Mouse (Mus musculus) hindbrain, embryonic 14.5 days (tissue): ENCODE data around the gene Sh3gl2. TPM values are rescaled to one million over a fixed set of nuclear protein-coding genes. Genes with fewer than 3 reads are reported as not detected.

Experiments used
- ATAC-seq: fragments of 200-750 bp; cut with Nextera tagmentation; 2 replicates; pipeline ENCODE4 v1.8.0; 2017; ENCODE audit warnings: moderate number of reproducible peaks, mild to moderate bottlenecking, moderate TSS enrichment, moderate library complexity; ENCODE audit not compliant: low FRiP score
- DNase-seq: peaks from one replicate; pipeline ENCODE4 v3.0.0-alpha.2; 2015; ENCODE audit warnings: low spot score
- H3K27ac ChIP-seq: fragments of 300-500 bp; sonication (generic); 2 replicates; pipeline ENCODE4 v1.5.1; 2014; ENCODE audit warnings: mild to moderate bottlenecking, moderate library complexity
- H3K27me3 ChIP-seq: fragments of 300-500 bp; sonication (generic); 2 replicates; pipeline ENCODE4 v1.6.1; 2014; ENCODE audit warnings: mild to moderate bottlenecking, low read length, mixed read lengths; ENCODE audit not compliant: control insufficient read depth, insufficient read depth
- H3K36me3 ChIP-seq: fragments of 300-500 bp; sonication (generic); replicated peaks from 2 replicates; pipeline ENCODE4 v1.6.1; 2014; ENCODE audit not compliant: control insufficient read depth, insufficient read depth
- H3K4me1 ChIP-seq: fragments of 300-500 bp; sonication (generic); replicated peaks from 2 replicates; pipeline ENCODE4 v1.6.1; 2014; ENCODE audit warnings: antibody characterized with exemption, low read length, mixed read lengths; ENCODE audit not compliant: control insufficient read depth, insufficient read depth
- H3K4me2 ChIP-seq: fragments of 300-500 bp; sonication (generic); replicated peaks from 2 replicates; pipeline ENCODE4 v1.6.1; 2014; ENCODE audit warnings: mild to moderate bottlenecking, moderate library complexity
- H3K4me3 ChIP-seq: fragments of 300-500 bp; sonication (generic); replicated peaks from 2 replicates; pipeline ENCODE4 v1.5.1; 2014; ENCODE audit warnings: mild to moderate bottlenecking, low read length
- H3K9ac ChIP-seq: fragments of 300-500 bp; sonication (generic); 2 replicates; pipeline ENCODE4 v1.6.1; 2014
- H3K9me3 ChIP-seq: fragments of 300-500 bp; sonication (generic); 2 replicates; pipeline ENCODE4 v1.6.1; 2016; ENCODE audit warnings: low read length; ENCODE audit not compliant: control insufficient read depth
- WGBS: fragments of 180-500 bp; shearing (Covaris S2); extraction: QIAGEN DNeasy Blood & Tissue Kit; methylation state at CpG from one replicate; pipeline ENCODE4 v1.1.7; 2014; 5-methylcytosine and 5-hydroxymethylcytosine counted together
- polyA plus RNA-seq: library from polyadenylated mRNA; unstranded; fragments of >200 nt; fragmentation: Nextera tagmentation; extraction: Ambion mirVana; gene quantifications from 2 replicates; pipeline ENCODE4 v1.2.1, GENCODE M21; 2014

Sh3gl2 gene
- polyA plus RNA-seq, 1 experiment from 2014 or later = 97.4 TPM

GRCm38 (mm10) chr4:85507491-85507890 lies 302.6 kb downstream of the Sh3gl2 start:
- DNase-seq = no peak
- Histone ChIP-seq H3K27me3 (peaks cover 4% of the 10 kb centered on the region), H3K4me3 (no peak overlapping the region), H3K9ac (no peak overlapping the region), H3K4me2 (no peak overlapping the region), H3K36me3 (no peaks in the 10 kb centered on the region), H3K9me3 (no peaks in the 10 kb centered on the region), H3K4me1 (no peaks in the 10 kb centered on the region), H3K27ac (no peak overlapping the region)
- no peak for ATAC-seq
- WGBS = 86% methylated on average over 5 of the region's 5 CpGs

DNA sequence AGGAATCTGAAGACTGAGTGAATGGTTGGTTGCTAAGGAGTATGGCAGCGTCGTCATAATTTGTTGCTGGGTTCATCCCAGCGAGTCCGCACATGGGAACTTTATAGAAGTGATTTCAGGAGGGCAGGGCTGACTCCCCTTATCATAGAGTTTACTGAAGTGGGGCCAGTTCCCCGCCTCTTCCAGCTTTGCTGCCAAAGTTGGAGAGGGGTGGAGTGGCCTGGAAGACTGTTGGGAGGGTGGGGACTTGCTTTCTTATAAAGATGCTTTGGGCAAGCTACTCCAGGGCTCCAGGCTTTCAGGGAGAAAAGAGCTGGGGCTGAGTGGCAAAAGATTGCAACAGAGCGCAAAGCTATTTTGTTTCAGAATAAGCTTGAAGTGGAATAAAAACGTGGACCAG lies 308.4 kb downstream of the Sh3gl2 start:
- H3K9me3 ChIP-seq = no peaks in the 10 kb centered on the region
- H3K4me3 ChIP-seq = peak overlapping the region; percentile 57
- H3K4me1 ChIP-seq = peaks cover 4% of the 10 kb centered on the region
- 41% methylated on average over 7 of the region's 7 CpGs for WGBS
- H3K27me3 ChIP-seq = peaks cover 17% of the 10 kb centered on the region
- no peak overlapping the region for H3K9ac ChIP-seq
- H3K36me3 ChIP-seq = no peaks in the 10 kb centered on the region
- DNase-seq (no peak), ATAC-seq (no peak)
- H3K4me2 ChIP-seq = peak overlapping the region; percentile 99
- no peak overlapping the region for H3K27ac ChIP-seq

DNA sequence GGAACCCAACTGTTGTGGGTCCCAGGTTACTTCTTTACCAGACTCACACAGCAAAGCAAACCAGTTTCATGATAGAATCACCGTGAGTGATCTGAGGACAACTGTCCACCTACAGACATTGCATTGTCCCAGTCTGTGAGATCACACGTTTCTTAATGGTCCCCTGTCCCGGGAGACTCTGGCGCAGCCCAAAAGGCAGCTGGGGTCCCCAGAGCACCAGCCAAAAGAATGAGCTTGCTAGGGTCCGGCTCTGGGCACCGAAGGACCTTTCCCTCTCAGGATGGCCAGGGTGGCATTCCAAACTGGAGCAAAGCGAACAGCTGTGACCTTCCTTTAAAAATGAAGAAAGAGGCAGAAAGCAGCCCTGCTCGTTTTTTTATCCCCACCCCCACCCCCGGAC lies 308.9 kb downstream of the Sh3gl2 start, which contains the start of gene Adamtsl1:
TSS of gene Adamtsl1 (plus strand) at position 381 of the 400 bp plus-strand sequence.
- H3K4me2 ChIP-seq = peak within 1 kb of the TSS; percentile 99
- H3K27ac ChIP-seq = no peak within 1 kb of the TSS
- H3K4me3 ChIP-seq = peak within 1 kb of the TSS; percentile 57
- peaks cover 17% of the 10 kb centered on the region for H3K27me3 ChIP-seq
- H3K9me3 ChIP-seq = no peaks in the 10 kb centered on the region
- H3K9ac ChIP-seq = peak within 1 kb of the TSS; percentile 72
- ATAC-seq (peak; percentile 9; the same call in 1 of the 2 replicates), DNase-seq (no peak)
- H3K36me3 ChIP-seq = no peaks in the 10 kb centered on the region
- 2% methylated on average over 9 of the region's 9 CpGs for WGBS
- H3K4me1 ChIP-seq = peaks cover 4% of the 10 kb centered on the region

DNA sequence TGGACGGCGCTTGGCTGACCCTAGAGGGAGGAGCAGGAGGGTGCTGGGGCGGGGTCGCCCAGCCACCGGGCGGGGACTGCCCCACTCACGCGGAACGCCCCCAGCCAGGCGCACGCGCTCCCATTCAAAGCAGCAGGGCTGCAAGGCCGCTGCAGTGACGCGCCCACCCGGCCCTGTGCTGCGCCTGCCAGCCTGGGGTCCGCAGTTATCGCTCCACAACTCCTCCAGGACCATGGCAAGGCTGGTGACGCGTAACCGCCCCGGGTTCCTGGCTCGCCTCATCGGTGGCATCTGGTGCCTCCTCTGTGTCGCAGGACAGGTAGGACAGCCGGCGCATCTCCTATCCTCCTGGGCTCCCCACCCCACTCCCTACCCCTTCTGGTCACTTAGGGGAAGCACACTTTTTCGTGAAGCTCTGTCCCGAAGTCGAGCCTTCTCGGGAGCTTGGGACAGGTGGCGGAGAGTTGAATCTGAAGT lies 309.3 kb downstream of the Sh3gl2 start:
- Histone ChIP-seq H3K4me3 (peak overlapping the region; percentile 57), H3K27me3 (peaks cover 17% of the 10 kb centered on the region), H3K36me3 (no peaks in the 10 kb centered on the region), H3K4me2 (peak overlapping the region; percentile 99), H3K9me3 (no peaks in the 10 kb centered on the region), H3K27ac (no peak overlapping the region), H3K9ac (peak overlapping the region; percentile 72), H3K4me1 (peaks cover 4% of the 10 kb centered on the region)
- peak; percentile 42 for DNase-seq
- 0% methylated on average over 32 of the region's 33 CpGs for WGBS
- ATAC-seq = peak; percentile 92

GRCm38 (mm10) chr4:85526966-85527566 lies 322.1 kb downstream of the Sh3gl2 start:
- Histone ChIP-seq H3K27ac (no peak overlapping the region), H3K4me1 (no peaks in the 10 kb centered on the region), H3K27me3 (no peaks in the 10 kb centered on the region), H3K9me3 (no peaks in the 10 kb centered on the region), H3K36me3 (no peaks in the 10 kb centered on the region), H3K9ac (no peak overlapping the region), H3K4me3 (no peak overlapping the region), H3K4me2 (no peak overlapping the region)
- DNase-seq (no peak), ATAC-seq (no peak)
- 85% methylated on average over 7 of the region's 7 CpGs for WGBS

DNA sequence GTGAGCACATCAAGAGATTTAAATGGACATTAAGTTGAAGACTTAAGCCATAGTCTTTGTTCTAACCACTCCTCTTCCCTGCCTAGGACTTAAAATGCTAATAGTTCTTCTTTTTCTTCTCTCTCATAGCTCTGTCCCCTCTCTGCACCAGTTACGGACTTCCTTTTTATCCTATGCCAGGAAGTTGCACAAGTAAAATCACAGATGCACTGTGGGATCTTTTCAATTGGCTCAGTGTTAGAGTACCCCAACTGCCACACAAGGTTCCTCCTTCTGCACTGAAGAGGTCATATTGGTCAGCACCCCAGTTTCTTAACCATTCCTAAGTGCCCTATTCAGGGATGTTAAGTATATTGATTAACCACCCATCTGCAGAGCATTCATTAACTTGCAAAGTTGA lies 324.9 kb downstream of the Sh3gl2 start:
- Histone ChIP-seq H3K4me1 (no peaks in the 10 kb centered on the region), H3K4me2 (no peak overlapping the region), H3K27me3 (no peaks in the 10 kb centered on the region), H3K9me3 (no peaks in the 10 kb centered on the region), H3K4me3 (no peak overlapping the region), H3K36me3 (no peaks in the 10 kb centered on the region), H3K27ac (no peak overlapping the region), H3K9ac (no peak overlapping the region)
- DNase-seq (no peak), ATAC-seq (no peak)
- 100% methylated on average over 1 of the region's 1 CpGs for WGBS

DNA sequence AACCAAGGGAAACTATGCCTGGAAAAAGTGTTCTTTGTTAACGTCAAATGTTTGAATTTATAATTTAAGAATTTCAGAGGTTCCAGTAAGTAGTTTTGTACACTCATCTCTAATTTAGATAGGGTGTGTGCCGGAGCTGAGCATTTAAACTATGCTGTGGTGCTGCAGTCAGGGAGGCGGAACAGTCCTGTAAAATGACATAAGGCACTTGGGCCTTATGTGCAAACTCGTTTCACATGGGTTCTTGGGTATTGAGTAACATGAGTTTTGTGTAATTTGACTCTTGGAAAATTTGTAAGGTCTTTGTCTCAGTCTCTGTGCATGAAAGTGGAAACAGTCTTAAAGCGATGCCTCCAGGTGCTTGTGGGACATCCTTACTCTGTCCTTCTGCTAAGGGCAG lies 334.8 kb downstream of the Sh3gl2 start:
- Histone ChIP-seq H3K27me3 (no peaks in the 10 kb centered on the region), H3K4me1 (no peaks in the 10 kb centered on the region), H3K9ac (no peak overlapping the region), H3K36me3 (no peaks in the 10 kb centered on the region), H3K4me3 (no peak overlapping the region), H3K4me2 (no peak overlapping the region), H3K27ac (no peak overlapping the region), H3K9me3 (no peaks in the 10 kb centered on the region)
- DNase-seq (no peak), ATAC-seq (no peak)
- 86% methylated on average over 5 of the region's 5 CpGs for WGBS

- DNase-seq = no peak
- Histone ChIP-seq H3K4me3 (no peak overlapping the region), H3K9me3 (no peaks in the 10 kb centered on the region), H3K4me2 (no peak overlapping the region), H3K27me3 (no peaks in the 10 kb centered on the region), H3K4me1 (no peaks in the 10 kb centered on the region), H3K27ac (no peak overlapping the region), H3K36me3 (no peaks in the 10 kb centered on the region), H3K9ac (no peak overlapping the region)
- no peak for ATAC-seq
- 89% methylated on average over 4 of the region's 4 CpGs for WGBS
These were observed 338.3 kb downstream of the Sh3gl2 start for GRCm38 (mm10) chr4:85543221-85543620.

DNA sequence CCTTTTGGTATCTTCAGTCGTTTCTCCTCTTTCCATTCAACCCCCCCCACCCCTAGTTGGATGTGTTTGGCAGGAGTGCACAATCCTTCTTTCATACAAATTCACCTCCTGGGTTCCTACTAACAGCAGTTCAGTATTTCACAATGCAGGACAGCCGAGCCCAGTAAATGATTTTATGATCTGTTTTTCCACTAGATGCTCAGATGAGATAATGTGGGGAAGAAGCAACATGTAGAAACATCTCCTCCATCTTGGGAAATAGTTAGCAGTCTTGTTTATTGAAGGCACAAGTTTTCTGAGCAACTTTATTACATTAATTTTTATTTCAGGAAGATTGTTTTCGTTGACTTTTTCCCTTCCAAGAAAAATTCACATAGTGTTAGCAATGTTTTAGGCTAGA lies 349.8 kb downstream of the Sh3gl2 start:
- no peak for DNase-seq
- no peaks in the 10 kb centered on the region for H3K9me3 ChIP-seq
- 70% methylated on average over 3 of the region's 3 CpGs for WGBS
- H3K36me3 ChIP-seq = no peaks in the 10 kb centered on the region
- no peak overlapping the region for H3K9ac ChIP-seq
- no peak for ATAC-seq
- H3K4me2 ChIP-seq = no peak overlapping the region
- no peak overlapping the region for H3K4me3 ChIP-seq
- no peaks in the 10 kb centered on the region for H3K27me3 ChIP-seq
- H3K27ac ChIP-seq = no peak overlapping the region
- no peaks in the 10 kb centered on the region for H3K4me1 ChIP-seq

- Histone ChIP-seq H3K4me1 (no peaks in the 10 kb centered on the region), H3K4me3 (no peak overlapping the region), H3K9ac (no peak overlapping the region), H3K4me2 (no peak overlapping the region), H3K27me3 (no peaks in the 10 kb centered on the region), H3K36me3 (no peaks in the 10 kb centered on the region), H3K27ac (no peak overlapping the region), H3K9me3 (no peaks in the 10 kb centered on the region)
- WGBS = 88% methylated on average over 6 of the region's 6 CpGs
- DNase-seq (no peak), ATAC-seq (no peak)
These were observed 354.8 kb downstream of the Sh3gl2 start for GRCm38 (mm10) chr4:85559753-85560152.
